Mouse (Mus musculus): ENCODE measurements at regions not wholly inside any gene's neighbourhood (a gene's known extent, or its start where the extent isn't known, plus 50 kb on each side); places are given as distances from the start of the nearest gene placed in this dataset.

DNA sequence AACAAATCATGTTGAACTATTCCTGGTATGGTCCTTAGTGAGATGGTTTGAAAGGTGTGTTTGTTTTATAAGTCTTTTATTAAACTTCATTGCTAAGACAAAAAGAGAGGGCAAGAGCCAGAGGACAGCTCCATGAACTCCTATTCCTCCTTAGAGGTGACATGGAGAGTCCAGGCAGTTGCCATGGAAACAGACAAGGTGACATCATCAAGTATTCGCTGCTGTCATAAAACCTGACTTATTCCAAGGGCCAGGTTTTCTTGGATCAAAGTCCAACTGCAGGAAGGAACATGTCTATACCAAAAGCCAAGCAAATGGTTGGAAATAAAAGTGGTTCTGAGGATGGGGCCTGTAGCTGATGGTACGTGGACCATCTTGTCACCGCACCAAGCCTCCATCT, 383.0 kb upstream of the Sall1 start:
- no peaks in the 10 kb centered on the region for H3K36me3 ChIP-seq
- ATAC-seq (ENCODE audit: insufficient number of reproducible peaks, low FRiP score): no peak
- H3K27me3 ChIP-seq (replicated peaks): no peaks in the 10 kb centered on the region
- H3K27ac ChIP-seq (ENCODE audit: poor library complexity, severe bottlenecking): no peak overlapping the region
- H3K4me1 ChIP-seq (replicated peaks): no peaks in the 10 kb centered on the region
- no peak overlapping the region for H3K4me3 ChIP-seq
- WGBS: 82% methylated on average over 3 of the region's 3 CpGs
- no peaks in the 10 kb centered on the region for H3K9me3 ChIP-seq (replicated peaks)
- no peak overlapping the region for H3K4me2 ChIP-seq
- no peak overlapping the region for H3K9ac ChIP-seq

DNA sequence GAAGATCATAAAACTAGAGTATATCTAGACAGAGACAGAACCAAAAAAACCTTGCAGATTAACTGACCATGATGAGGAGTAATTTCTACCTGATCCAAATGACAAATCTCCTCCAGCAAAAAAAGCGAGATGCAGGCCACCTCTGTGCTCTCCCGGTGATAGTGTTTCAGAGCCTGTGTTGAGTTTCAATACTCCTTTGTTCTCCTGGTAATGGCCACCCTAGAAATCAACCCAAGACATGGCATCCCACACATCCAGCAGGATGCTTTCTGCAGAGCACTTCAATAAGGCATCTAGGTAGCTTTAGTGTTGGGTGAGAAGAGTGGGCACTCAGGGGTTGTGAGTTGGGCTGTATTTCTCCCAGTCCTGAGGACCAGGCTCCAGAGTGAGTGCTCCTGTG, 371.3 kb upstream of the Sall1 start:
- Histone ChIP-seq H3K4me2 (no peak overlapping the region), H3K36me3 (no peaks in the 10 kb centered on the region), H3K9me3 (replicated peaks) (peaks cover 3% of the 10 kb centered on the region; the same call in 1 of the 2 replicates), H3K4me1 (replicated peaks) (no peaks in the 10 kb centered on the region), H3K4me3 (no peak overlapping the region), H3K27me3 (replicated peaks) (no peaks in the 10 kb centered on the region), H3K9ac (no peak overlapping the region), H3K27ac (ENCODE audit: poor library complexity, severe bottlenecking) (no peak overlapping the region)
- WGBS: 59% methylated on average over 2 of the region's 2 CpGs
- ATAC-seq (ENCODE audit: insufficient number of reproducible peaks, low FRiP score): no peak

DNA sequence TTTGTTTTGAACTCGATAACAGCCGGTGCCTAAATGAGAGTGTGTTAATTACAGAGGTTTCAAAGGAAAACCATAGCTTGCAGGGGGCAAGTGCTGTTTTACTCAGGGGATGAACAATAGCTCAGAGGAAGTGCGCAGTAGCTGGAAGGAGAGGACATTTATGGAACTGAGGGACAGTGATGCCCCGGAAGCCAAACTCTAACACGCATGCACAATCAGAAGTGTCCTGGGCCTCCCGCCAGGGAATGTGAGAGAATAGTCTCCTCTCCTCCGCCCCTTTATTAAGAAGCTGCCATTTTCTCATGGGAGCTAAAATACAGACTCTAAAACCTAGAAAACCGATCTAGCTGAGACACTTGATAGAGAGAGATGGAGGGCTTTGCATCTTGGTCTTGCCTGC, 368.5 kb upstream of the Sall1 start:
- H3K4me2 ChIP-seq: no peak overlapping the region
- ATAC-seq (ENCODE audit: insufficient number of reproducible peaks, low FRiP score): no peak
- no peaks in the 10 kb centered on the region for H3K9me3 ChIP-seq (replicated peaks)
- no peak overlapping the region for H3K9ac ChIP-seq
- WGBS: 79% methylated on average over 8 of the region's 8 CpGs
- no peak overlapping the region for H3K4me3 ChIP-seq
- H3K36me3 ChIP-seq: no peaks in the 10 kb centered on the region
- no peaks in the 10 kb centered on the region for H3K4me1 ChIP-seq (replicated peaks)
- no peak overlapping the region for H3K27ac ChIP-seq (ENCODE audit: poor library complexity, severe bottlenecking)
- H3K27me3 ChIP-seq (replicated peaks): no peaks in the 10 kb centered on the region

DNA sequence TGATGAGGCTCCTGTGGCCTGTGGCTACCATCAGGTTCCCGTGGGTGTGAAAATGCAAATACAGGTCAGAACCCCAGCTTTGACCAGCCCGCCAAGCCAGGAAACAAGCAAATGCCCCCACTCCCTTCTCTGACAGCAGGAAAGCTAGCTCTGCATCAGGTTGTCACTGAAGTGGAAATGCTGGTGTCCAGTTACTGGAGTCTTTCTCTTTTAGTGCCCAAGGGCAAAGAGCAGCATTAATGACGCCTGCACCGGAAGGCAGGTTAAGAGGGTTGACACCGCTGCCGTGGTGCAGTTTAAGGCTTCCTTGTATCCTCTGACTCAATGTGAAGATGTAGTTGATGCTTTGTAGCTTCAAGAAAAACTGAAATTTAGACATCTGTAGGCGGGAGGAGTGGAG, 368.1 kb upstream of the Sall1 start:
- no peaks in the 10 kb centered on the region for H3K4me1 ChIP-seq (replicated peaks)
- H3K36me3 ChIP-seq: no peaks in the 10 kb centered on the region
- no peak overlapping the region for H3K4me2 ChIP-seq
- H3K4me3 ChIP-seq: no peak overlapping the region
- no peaks in the 10 kb centered on the region for H3K27me3 ChIP-seq (replicated peaks)
- H3K9ac ChIP-seq: no peak overlapping the region
- no peaks in the 10 kb centered on the region for H3K9me3 ChIP-seq (replicated peaks)
- H3K27ac ChIP-seq (ENCODE audit: poor library complexity, severe bottlenecking): no peak overlapping the region
- 52% methylated on average over 7 of the region's 7 CpGs for WGBS
- no peak for ATAC-seq (ENCODE audit: insufficient number of reproducible peaks, low FRiP score)

DNA sequence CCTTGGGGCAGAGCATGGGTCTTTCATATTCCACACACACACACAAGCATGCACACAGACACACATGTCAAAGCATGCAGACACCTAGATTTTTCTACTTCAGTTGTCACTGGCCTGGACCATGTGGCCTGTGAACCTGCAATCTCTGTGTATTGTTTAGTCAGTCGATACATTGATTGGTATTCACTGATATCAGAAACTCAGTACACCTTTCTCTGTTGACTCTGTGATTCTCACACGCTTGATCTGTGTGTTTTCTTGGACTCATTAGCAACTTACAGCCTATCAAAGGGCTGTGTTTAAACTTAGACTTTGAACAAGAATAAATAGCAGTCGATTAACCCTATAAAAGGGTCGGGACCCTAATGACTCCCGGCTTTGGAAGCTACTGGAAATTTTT, 362.7 kb upstream of the Sall1 start:
- Histone ChIP-seq H3K4me3 (no peak overlapping the region), H3K4me1 (replicated peaks) (no peaks in the 10 kb centered on the region), H3K9ac (no peak overlapping the region), H3K27me3 (replicated peaks) (no peaks in the 10 kb centered on the region), H3K36me3 (no peaks in the 10 kb centered on the region), H3K9me3 (replicated peaks) (no peaks in the 10 kb centered on the region), H3K27ac (ENCODE audit: poor library complexity, severe bottlenecking) (no peak overlapping the region), H3K4me2 (no peak overlapping the region)
- no peak for ATAC-seq (ENCODE audit: insufficient number of reproducible peaks, low FRiP score)
- WGBS: 86% methylated on average over 5 of the region's 5 CpGs

DNA sequence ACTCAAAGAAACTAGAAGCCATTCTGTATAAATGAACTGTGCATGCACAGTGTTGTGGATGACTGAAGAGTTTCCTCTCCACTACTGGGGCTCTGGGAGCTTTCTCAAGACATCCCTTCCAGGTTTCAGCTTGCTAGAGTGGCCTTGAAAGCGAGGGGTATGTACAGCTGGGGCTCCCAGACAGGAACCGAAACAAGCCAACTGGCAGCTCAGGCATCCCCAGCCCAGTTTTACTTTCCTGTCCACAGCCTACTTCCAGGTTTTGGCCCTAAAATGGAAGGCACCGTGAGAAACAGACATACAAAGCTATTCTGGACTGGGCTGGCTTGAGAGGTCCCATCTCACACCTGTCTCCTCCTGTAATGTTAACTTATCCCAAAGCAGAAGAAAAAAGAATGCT, 360.3 kb upstream of the Sall1 start:
- Histone ChIP-seq H3K27ac (ENCODE audit: poor library complexity, severe bottlenecking) (no peak overlapping the region), H3K4me3 (no peak overlapping the region), H3K36me3 (no peaks in the 10 kb centered on the region), H3K4me2 (no peak overlapping the region), H3K9me3 (replicated peaks) (no peaks in the 10 kb centered on the region), H3K9ac (no peak overlapping the region), H3K27me3 (replicated peaks) (no peaks in the 10 kb centered on the region), H3K4me1 (replicated peaks) (no peaks in the 10 kb centered on the region)
- no peak for ATAC-seq (ENCODE audit: insufficient number of reproducible peaks, low FRiP score)
- WGBS: 84% methylated on average over 3 of the region's 3 CpGs

DNA sequence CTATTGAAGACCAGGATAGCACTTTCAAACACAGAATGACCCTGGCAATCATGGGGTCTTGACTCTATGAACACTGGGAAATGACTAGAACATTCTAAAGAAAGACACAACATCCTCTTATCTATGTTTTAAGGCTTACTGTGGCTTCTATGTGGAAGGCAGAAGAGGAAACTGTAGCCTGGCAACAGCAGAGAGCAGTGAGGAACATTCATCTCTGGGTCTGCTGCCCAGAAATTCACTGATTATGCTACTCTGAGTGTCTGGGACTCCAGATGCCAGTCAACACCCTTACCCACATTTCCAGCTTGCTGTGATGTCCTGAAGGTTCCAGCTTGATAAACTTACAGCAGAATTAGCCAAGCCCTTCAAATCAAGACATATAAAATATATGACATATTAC, 352.7 kb upstream of the Sall1 start:
- H3K4me1 ChIP-seq (replicated peaks): no peaks in the 10 kb centered on the region
- no peaks in the 10 kb centered on the region for H3K27me3 ChIP-seq (replicated peaks)
- no peak overlapping the region for H3K27ac ChIP-seq (ENCODE audit: poor library complexity, severe bottlenecking)
- H3K4me3 ChIP-seq: no peak overlapping the region
- no peaks in the 10 kb centered on the region for H3K9me3 ChIP-seq (replicated peaks)
- no peak overlapping the region for H3K4me2 ChIP-seq
- H3K9ac ChIP-seq: no peak overlapping the region
- ATAC-seq (ENCODE audit: insufficient number of reproducible peaks, low FRiP score): no peak
- no peaks in the 10 kb centered on the region for H3K36me3 ChIP-seq

DNA sequence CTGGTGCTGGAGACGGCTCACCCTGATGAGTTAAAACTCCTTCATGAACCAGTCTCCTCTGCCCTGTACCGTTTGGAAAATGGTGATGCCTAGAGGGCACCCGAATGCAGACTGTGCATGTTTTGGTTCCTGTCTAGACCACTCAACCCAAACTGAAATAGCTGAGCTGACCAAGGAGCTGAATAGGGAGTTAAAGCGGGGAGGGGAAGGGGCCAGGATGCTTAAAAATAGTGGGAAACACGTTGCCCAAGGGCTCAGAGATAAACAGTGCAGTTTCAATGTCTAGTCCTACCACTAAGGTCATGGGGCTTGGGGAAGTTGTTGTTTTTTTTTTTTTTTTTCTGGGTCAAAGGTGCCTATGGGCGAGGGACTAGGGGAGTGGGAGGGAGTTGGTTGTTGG, 348.8 kb upstream of the Sall1 start:
- no peaks in the 10 kb centered on the region for H3K27me3 ChIP-seq (replicated peaks)
- no peak overlapping the region for H3K4me2 ChIP-seq
- 58% methylated on average over 6 of the region's 6 CpGs for WGBS
- peaks cover 16% of the 10 kb centered on the region for H3K4me1 ChIP-seq (replicated peaks)
- no peak for ATAC-seq (ENCODE audit: insufficient number of reproducible peaks, low FRiP score)
- H3K27ac ChIP-seq (ENCODE audit: poor library complexity, severe bottlenecking): no peak overlapping the region
- no peaks in the 10 kb centered on the region for H3K9me3 ChIP-seq (replicated peaks)
- no peak overlapping the region for H3K9ac ChIP-seq
- H3K36me3 ChIP-seq: no peaks in the 10 kb centered on the region
- no peak overlapping the region for H3K4me3 ChIP-seq

DNA sequence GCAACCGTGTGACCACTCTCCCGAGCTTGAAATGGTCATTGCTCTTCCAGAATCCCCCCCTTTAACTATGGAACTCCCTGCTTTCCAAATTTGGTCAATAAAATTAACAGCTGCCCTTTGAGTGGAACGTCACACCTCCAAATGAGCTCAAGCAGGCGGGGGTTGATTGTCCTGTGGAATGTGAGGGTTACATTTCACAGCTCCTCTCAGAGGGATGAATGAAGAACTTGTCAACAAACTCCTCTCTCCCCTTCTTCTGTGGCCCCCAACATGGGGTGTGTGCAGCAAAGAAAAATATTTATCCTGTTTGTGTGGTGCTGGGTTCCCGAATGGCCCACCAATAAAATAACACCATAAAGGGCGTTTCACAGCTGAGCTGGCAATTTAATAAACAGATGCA, 344.8 kb upstream of the Sall1 start:
- Histone ChIP-seq H3K27me3 (replicated peaks) (no peaks in the 10 kb centered on the region), H3K36me3 (no peaks in the 10 kb centered on the region), H3K4me2 (no peak overlapping the region), H3K9ac (no peak overlapping the region), H3K4me3 (no peak overlapping the region), H3K9me3 (replicated peaks) (no peaks in the 10 kb centered on the region), H3K4me1 (replicated peaks) (peaks cover 33% of the 10 kb centered on the region), H3K27ac (ENCODE audit: poor library complexity, severe bottlenecking) (no peak overlapping the region)
- ATAC-seq (ENCODE audit: insufficient number of reproducible peaks, low FRiP score): no peak
- 14% methylated on average over 6 of the region's 6 CpGs for WGBS

DNA sequence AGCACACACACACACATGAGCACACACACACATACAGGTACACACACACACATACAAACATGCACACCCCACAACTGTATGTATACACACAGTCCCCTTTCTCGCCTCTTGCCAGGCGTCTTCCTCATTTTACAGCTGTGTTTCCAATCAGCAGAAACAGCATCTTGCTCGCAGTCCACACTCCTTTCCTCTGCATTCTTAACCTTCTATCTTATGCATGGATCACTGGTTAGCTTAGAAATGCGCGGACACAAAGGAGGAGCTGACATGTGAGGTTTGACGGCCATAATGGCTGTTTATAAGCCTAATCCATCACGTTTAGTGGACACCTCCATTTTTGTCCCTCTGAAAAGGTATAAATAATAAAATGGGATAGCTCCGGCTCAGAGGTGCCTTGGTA, 343.3 kb upstream of the Sall1 start:
- Histone ChIP-seq H3K9ac (no peak overlapping the region), H3K4me1 (replicated peaks) (peaks cover 33% of the 10 kb centered on the region), H3K9me3 (replicated peaks) (no peaks in the 10 kb centered on the region), H3K36me3 (no peaks in the 10 kb centered on the region), H3K4me3 (no peak overlapping the region), H3K27me3 (replicated peaks) (no peaks in the 10 kb centered on the region), H3K4me2 (0 out of 2 replicates have a peak overlapping the region, but pooled peaks have one; percentile 15), H3K27ac (ENCODE audit: poor library complexity, severe bottlenecking) (no peak overlapping the region)
- no peak for ATAC-seq (ENCODE audit: insufficient number of reproducible peaks, low FRiP score)
- WGBS: 35% methylated on average over 8 of the region's 8 CpGs

DNA sequence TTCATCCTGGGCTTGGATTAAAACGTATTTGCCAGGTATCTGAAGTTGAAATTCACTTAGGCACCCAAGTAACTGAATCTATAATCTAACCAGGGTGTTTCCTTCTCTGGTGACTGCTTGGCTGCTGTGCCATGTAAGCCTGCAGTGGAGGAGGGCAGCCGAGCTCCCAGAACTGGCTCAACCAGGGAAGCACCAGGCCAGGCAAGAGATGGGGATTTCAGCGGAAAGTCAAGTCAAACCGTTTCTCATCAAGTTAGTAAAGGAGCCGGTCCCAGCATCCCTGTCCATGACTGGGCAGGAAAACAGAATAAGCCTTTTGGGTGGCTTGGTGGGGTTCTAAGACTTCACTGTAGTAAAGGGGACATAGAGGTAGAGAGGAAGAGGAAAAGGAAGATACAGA, 341.1 kb upstream of the Sall1 start:
- no peak for ATAC-seq (ENCODE audit: insufficient number of reproducible peaks, low FRiP score)
- Histone ChIP-seq H3K27me3 (replicated peaks) (no peaks in the 10 kb centered on the region), H3K9ac (no peak overlapping the region), H3K4me3 (no peak overlapping the region), H3K27ac (ENCODE audit: poor library complexity, severe bottlenecking) (no peak overlapping the region), H3K9me3 (replicated peaks) (no peaks in the 10 kb centered on the region), H3K4me1 (replicated peaks) (peaks cover 33% of the 10 kb centered on the region), H3K36me3 (no peaks in the 10 kb centered on the region), H3K4me2 (no peak overlapping the region)
- WGBS: 69% methylated on average over 5 of the region's 5 CpGs

DNA sequence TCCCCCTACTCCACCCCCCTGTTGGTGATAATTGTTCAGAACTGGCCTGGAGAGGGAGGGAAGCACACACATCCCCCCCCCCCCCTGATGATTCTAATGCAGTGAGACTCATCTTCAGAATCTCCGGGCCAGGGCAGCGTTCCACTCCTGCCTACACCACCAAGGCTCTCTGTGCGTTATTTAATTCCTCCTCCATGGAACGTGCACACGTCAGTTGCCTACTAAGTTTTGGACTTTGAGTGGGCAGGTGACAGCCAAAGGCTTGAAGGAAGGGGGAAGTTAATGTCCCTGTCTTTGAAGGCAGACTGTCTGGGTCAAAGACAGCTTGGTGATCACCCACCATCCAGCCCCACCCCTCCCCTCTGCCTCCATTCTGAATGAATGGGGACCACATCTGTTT, 339.8 kb upstream of the Sall1 start:
- Histone ChIP-seq H3K9me3 (replicated peaks) (no peaks in the 10 kb centered on the region), H3K4me2 (no peak overlapping the region), H3K27ac (ENCODE audit: poor library complexity, severe bottlenecking) (no peak overlapping the region), H3K36me3 (no peaks in the 10 kb centered on the region), H3K9ac (no peak overlapping the region), H3K4me3 (no peak overlapping the region), H3K27me3 (replicated peaks) (no peaks in the 10 kb centered on the region), H3K4me1 (replicated peaks) (peaks cover 27% of the 10 kb centered on the region)
- no peak for ATAC-seq (ENCODE audit: insufficient number of reproducible peaks, low FRiP score)
- 81% methylated on average over 5 of the region's 5 CpGs for WGBS
